Mouse (Mus musculus): Measurements from ENCODE around the gene Cabp1. TPM values are rescaled to one million over a fixed set of nuclear protein-coding genes. Genes with fewer than 3 reads are reported as not detected.
"Not testable (repeated sequence)": the region's sequence is repeated elsewhere in the genome, so short reads cannot be mapped to it uniquely, and the experiment has no call there.

Gene Cabp1
- polyA plus RNA-seq, 1 experiment from 2014 or later = 1.1 TPM

- Histone ChIP-seq H3K9ac (replicated peaks) (no peak overlapping the region), H3K36me3 (peaks cover 70% of the 10 kb centered on the region), H3K4me2 (no peak overlapping the region), H3K4me3 (replicated peaks) (no peak overlapping the region), H3K9me3 (no peaks in the 10 kb centered on the region), H3K4me1 (replicated peaks) (peaks cover 28% of the 10 kb centered on the region), H3K27me3 (no peaks in the 10 kb centered on the region), H3K27ac (no peak overlapping the region)
- 95% methylated on average over 14 of the region's 14 CpGs for WGBS
- no peak for ATAC-seq (ENCODE audit: insufficient number of reproducible peaks, insufficient read depth, low FRiP score, low TSS enrichment, low read depth)
These were observed 44.3 kb downstream of the Cabp1 start for GRCm38 (mm10) chr5:115149675-115150459.

GRCm38 (mm10) chr5:115148872-115149271, 45.3 kb downstream of the Cabp1 start:
- H3K4me3 ChIP-seq (replicated peaks); H3K4me2 ChIP-seq; H3K27me3 ChIP-seq; H3K9me3 ChIP-seq; H3K27ac ChIP-seq; ATAC-seq (ENCODE audit: insufficient number of reproducible peaks, insufficient read depth, low FRiP score, low TSS enrichment, low read depth); H3K9ac ChIP-seq (replicated peaks): not testable (repeated sequence)
- peaks cover 78% of the 10 kb centered on the region for H3K36me3 ChIP-seq
- WGBS = no CpG with 5 or more reads among the region's 1 CpGs
- peaks cover 22% of the 10 kb centered on the region for H3K4me1 ChIP-seq (replicated peaks)

GRCm38 (mm10) chr5:115148378-115148777, 45.8 kb downstream of the Cabp1 start:
- H3K4me2 ChIP-seq = no peak overlapping the region
- peaks cover 81% of the 10 kb centered on the region for H3K36me3 ChIP-seq
- H3K9me3 ChIP-seq = no peaks in the 10 kb centered on the region
- H3K9ac ChIP-seq (replicated peaks) = no peak overlapping the region
- no peaks in the 10 kb centered on the region for H3K27me3 ChIP-seq
- no peak overlapping the region for H3K4me3 ChIP-seq (replicated peaks)
- peaks cover 17% of the 10 kb centered on the region for H3K4me1 ChIP-seq (replicated peaks)
- no peak for ATAC-seq (ENCODE audit: insufficient number of reproducible peaks, insufficient read depth, low FRiP score, low TSS enrichment, low read depth)
- no peak overlapping the region for H3K27ac ChIP-seq
- WGBS = 90% methylated on average over 8 of the region's 8 CpGs

GRCm38 (mm10) chr5:115147388-115147787, 46.8 kb downstream of the Cabp1 start:
- no peak overlapping the region for H3K4me2 ChIP-seq
- no peak overlapping the region for H3K4me3 ChIP-seq (replicated peaks)
- peaks cover 91% of the 10 kb centered on the region for H3K36me3 ChIP-seq
- ATAC-seq (ENCODE audit: insufficient number of reproducible peaks, insufficient read depth, low FRiP score, low TSS enrichment, low read depth) = no peak
- no peak overlapping the region for H3K9ac ChIP-seq (replicated peaks)
- 79% methylated on average over 3 of the region's 3 CpGs for WGBS
- no peak overlapping the region for H3K27ac ChIP-seq
- H3K27me3 ChIP-seq = no peaks in the 10 kb centered on the region
- no peaks in the 10 kb centered on the region for H3K9me3 ChIP-seq
- H3K4me1 ChIP-seq (replicated peaks) = peaks cover 7% of the 10 kb centered on the region

- no peak overlapping the region for H3K4me2 ChIP-seq
- H3K27me3 ChIP-seq = no peaks in the 10 kb centered on the region
- peaks cover 3% of the 10 kb centered on the region; the same call in 1 of the 2 replicates for H3K4me1 ChIP-seq (replicated peaks)
- no peak for ATAC-seq (ENCODE audit: insufficient number of reproducible peaks, insufficient read depth, low FRiP score, low TSS enrichment, low read depth)
- H3K27ac ChIP-seq = no peak overlapping the region
- peaks cover 91% of the 10 kb centered on the region for H3K36me3 ChIP-seq
- H3K4me3 ChIP-seq (replicated peaks) = no peak overlapping the region
- H3K9me3 ChIP-seq = no peaks in the 10 kb centered on the region
- H3K9ac ChIP-seq (replicated peaks) = no peak overlapping the region
These were observed 47.4 kb downstream of the Cabp1 start for GRCm38 (mm10) chr5:115146747-115147130.

- H3K27me3 ChIP-seq = no peaks in the 10 kb centered on the region
- no peak overlapping the region for H3K4me3 ChIP-seq (replicated peaks)
- H3K4me2 ChIP-seq = no peak overlapping the region
- no peak for ATAC-seq (ENCODE audit: insufficient number of reproducible peaks, insufficient read depth, low FRiP score, low TSS enrichment, low read depth)
- no peaks in the 10 kb centered on the region for H3K9me3 ChIP-seq
- no peak overlapping the region for H3K27ac ChIP-seq
- 83% methylated on average over 6 of the region's 6 CpGs for WGBS
- no peaks in the 10 kb centered on the region for H3K4me1 ChIP-seq (replicated peaks)
- no peak overlapping the region for H3K9ac ChIP-seq (replicated peaks)
- peaks cover 85% of the 10 kb centered on the region for H3K36me3 ChIP-seq
These were observed 48.0 kb downstream of the Cabp1 start for GRCm38 (mm10) chr5:115145976-115146746.

- WGBS = 82% methylated on average over 11 of the region's 11 CpGs
- H3K4me1 ChIP-seq (replicated peaks) = no peaks in the 10 kb centered on the region
- peaks cover 78% of the 10 kb centered on the region for H3K36me3 ChIP-seq
- H3K27ac ChIP-seq = no peak overlapping the region
- no peaks in the 10 kb centered on the region for H3K27me3 ChIP-seq
- H3K4me3 ChIP-seq (replicated peaks) = no peak overlapping the region
- no peak for ATAC-seq (ENCODE audit: insufficient number of reproducible peaks, insufficient read depth, low FRiP score, low TSS enrichment, low read depth)
- H3K4me2 ChIP-seq = no peak overlapping the region
- no peaks in the 10 kb centered on the region for H3K9me3 ChIP-seq
- H3K9ac ChIP-seq (replicated peaks) = no peak overlapping the region
These were observed 48.8 kb downstream of the Cabp1 start for GRCm38 (mm10) chr5:115145253-115145968.

- H3K36me3 ChIP-seq = peaks cover 69% of the 10 kb centered on the region
These were observed 49.7 kb downstream of the Cabp1 start for GRCm38 (mm10) chr5:115144471-115144870.

GRCm38 (mm10) chr5:115143552-115143951, 50.6 kb downstream of the Cabp1 start:
- no peaks in the 10 kb centered on the region for H3K27me3 ChIP-seq
- no peaks in the 10 kb centered on the region for H3K9me3 ChIP-seq
- peaks cover 61% of the 10 kb centered on the region for H3K36me3 ChIP-seq
- H3K27ac ChIP-seq = no peak overlapping the region
- peaks cover 4% of the 10 kb centered on the region; the same call in 1 of the 2 replicates for H3K4me1 ChIP-seq (replicated peaks)
- ATAC-seq (ENCODE audit: insufficient number of reproducible peaks, insufficient read depth, low FRiP score, low TSS enrichment, low read depth) = no peak
- no peak overlapping the region for H3K4me3 ChIP-seq (replicated peaks)
- H3K9ac ChIP-seq (replicated peaks) = no peak overlapping the region
- no peak overlapping the region for H3K4me2 ChIP-seq
- WGBS = 80% methylated on average over 10 of the region's 10 CpGs

More at GRCm38 (mm10) chr5:115144471-115144870, 49.7 kb downstream of the Cabp1 start:
- Histone ChIP-seq H3K4me3 (replicated peaks) (no peak overlapping the region), H3K4me2 (no peak overlapping the region), H3K9ac (replicated peaks) (no peak overlapping the region), H3K9me3 (no peaks in the 10 kb centered on the region), H3K27ac (no peak overlapping the region), H3K27me3 (no peaks in the 10 kb centered on the region), H3K4me1 (replicated peaks) (no peaks in the 10 kb centered on the region)
- 76% methylated on average over 6 of the region's 6 CpGs for WGBS
- no peak for ATAC-seq (ENCODE audit: insufficient number of reproducible peaks, insufficient read depth, low FRiP score, low TSS enrichment, low read depth)

- Histone ChIP-seq H3K36me3 (peaks cover 48% of the 10 kb centered on the region), H3K4me3 (replicated peaks) (no peak overlapping the region), H3K27ac (no peak overlapping the region), H3K4me2 (no peak overlapping the region), H3K4me1 (replicated peaks) (peaks cover 4% of the 10 kb centered on the region; the same call in 1 of the 2 replicates), H3K27me3 (no peaks in the 10 kb centered on the region), H3K9ac (replicated peaks) (no peak overlapping the region), H3K9me3 (no peaks in the 10 kb centered on the region)
- 91% methylated on average over 9 of the region's 9 CpGs for WGBS
- ATAC-seq (ENCODE audit: insufficient number of reproducible peaks, insufficient read depth, low FRiP score, low TSS enrichment, low read depth) = no peak
These were observed 51.9 kb downstream of the Cabp1 start for GRCm38 (mm10) chr5:115142166-115142697.

- 53% methylated on average over 3 of the region's 3 CpGs for WGBS
- no peak for ATAC-seq (ENCODE audit: insufficient number of reproducible peaks, insufficient read depth, low FRiP score, low TSS enrichment, low read depth)
These were observed 53.5 kb downstream of the Cabp1 start for GRCm38 (mm10) chr5:115140726-115141125.

More at GRCm38 (mm10) chr5:115140726-115141125, 53.5 kb downstream of the Cabp1 start:
- Histone ChIP-seq H3K4me2 (no peak overlapping the region), H3K27me3 (no peaks in the 10 kb centered on the region), H3K27ac (no peak overlapping the region), H3K9ac (replicated peaks) (no peak overlapping the region), H3K36me3 (peaks cover 33% of the 10 kb centered on the region), H3K4me3 (replicated peaks) (no peak overlapping the region), H3K4me1 (replicated peaks) (peaks cover 4% of the 10 kb centered on the region; the same call in 1 of the 2 replicates), H3K9me3 (no peaks in the 10 kb centered on the region)

Data from limb, embryonic 12.5 days (tissue).